Mouse (Mus musculus): Measurements from ENCODE around the gene Aprt. TPM values are rescaled to one million over a fixed set of nuclear protein-coding genes. Genes with fewer than 3 reads are reported as not detected.

Aprt gene
- polyA plus RNA-seq (2012; fragmentation: generic; extraction: Trizol), result 261 TPM

GRCm38 (mm10) chr8:122576648-122577022 lies at the start of gene Aprt:
Gene Aprt, minus strand, starts transcription at chr8:122576909.
- peak within 1 kb of the TSS; percentile 69 for H3ac ChIP-seq (ENCODE audit: control insufficient read depth, insufficient read length)
- H3K27me3 ChIP-seq (ENCODE audit: control insufficient read depth, insufficient read depth, insufficient read length), result no peaks in the 10 kb centered on the region
- H3K36me3 ChIP-seq (ENCODE audit: control insufficient read depth, insufficient read depth), result peaks cover 3% of the 10 kb centered on the region
- no peak for TF ChIP-seq CEBPB (IDR thresholded peaks at IDR 0.05; ENCODE audit: insufficient read depth, poor library complexity, severe bottlenecking)
- TF ChIP-seq POLR2A (IDR thresholded peaks at IDR 0.05; ENCODE audit: insufficient read length, low read depth), result peak; percentile 77
- no peak for TF ChIP-seq MAX (IDR thresholded peaks at IDR 0.05; ENCODE audit: low read depth)
- TF ChIP-seq REST (IDR thresholded peaks at IDR 0.05; ENCODE audit: insufficient read depth, insufficient read length), result peak; percentile 4
- TF ChIP-seq POLR2AphosphoS2 (IDR thresholded peaks at IDR 0.05; ENCODE audit: insufficient read length, low read depth), result peak; percentile 93
- H3K79me2 ChIP-seq (ENCODE audit: control insufficient read depth, insufficient read depth), result peaks cover 11% of the 10 kb centered on the region
- H3K4me2 ChIP-seq (ENCODE audit: low read depth), result peak within 1 kb of the TSS; percentile 84
- peak within 1 kb of the TSS; percentile 45 for H3K4me3 ChIP-seq

- H3K27me3 ChIP-seq (ENCODE audit: control insufficient read depth, insufficient read depth, insufficient read length), result peaks cover 28% of the 10 kb centered on the region
- H3ac ChIP-seq (ENCODE audit: control insufficient read depth, insufficient read length), result no peak overlapping the region
- TF ChIP-seq TCF3 (IDR thresholded peaks at IDR 0.05; ENCODE audit: insufficient read length, low read depth), result no peak
- TF ChIP-seq POLR2A (IDR thresholded peaks at IDR 0.05; ENCODE audit: insufficient read length, low read depth), result no peak
- no peak for TF ChIP-seq MYOG (IDR thresholded peaks at IDR 0.05; ENCODE audit: control insufficient read depth in 1 of 3, insufficient read depth in 1 of 3, insufficient read length in 2 of 3, low read depth in 2 of 3)
- no peak for TF ChIP-seq CEBPB (IDR thresholded peaks at IDR 0.05; ENCODE audit: insufficient read depth, poor library complexity, severe bottlenecking)
- TF ChIP-seq E2F4 (IDR thresholded peaks at IDR 0.05; ENCODE audit: insufficient read depth), result no peak
- no peak for TF ChIP-seq SRF (IDR thresholded peaks at IDR 0.05; ENCODE audit: control insufficient read depth, insufficient read length, low read depth)
- TF ChIP-seq POLR2AphosphoS2 (IDR thresholded peaks at IDR 0.05; ENCODE audit: insufficient read length, low read depth), result no peak
- TF ChIP-seq REST (IDR thresholded peaks at IDR 0.05; ENCODE audit: insufficient read depth, insufficient read length), result no peak
- no peak for TF ChIP-seq USF1 (IDR thresholded peaks at IDR 0.05; ENCODE audit: low read depth)
- no peak for TF ChIP-seq MAX (IDR thresholded peaks at IDR 0.05; ENCODE audit: low read depth)
- H3K79me2 ChIP-seq (ENCODE audit: control insufficient read depth, insufficient read depth), result no peaks in the 10 kb centered on the region
- no peak overlapping the region for H3K4me2 ChIP-seq (ENCODE audit: low read depth)
- no peaks in the 10 kb centered on the region for H3K36me3 ChIP-seq (ENCODE audit: control insufficient read depth, insufficient read depth)
- H3K4me3 ChIP-seq, result no peak overlapping the region
These were observed 49.1 kb upstream of the Aprt start for GRCm38 (mm10) chr8:122625811-122626210.

- Histone ChIP-seq H3ac (ENCODE audit: control insufficient read depth, insufficient read length) (no peak overlapping the region), H3K4me3 (no peak overlapping the region), H3K79me2 (ENCODE audit: control insufficient read depth, insufficient read depth) (no peaks in the 10 kb centered on the region), H3K27me3 (ENCODE audit: control insufficient read depth, insufficient read depth, insufficient read length) (peaks cover 26% of the 10 kb centered on the region), H3K36me3 (ENCODE audit: control insufficient read depth, insufficient read depth) (no peaks in the 10 kb centered on the region), H3K4me2 (ENCODE audit: low read depth) (no peak overlapping the region)
- no peak for TF ChIP-seq MAX (IDR thresholded peaks at IDR 0.05; ENCODE audit: low read depth)
These were observed 47.9 kb upstream of the Aprt start for GRCm38 (mm10) chr8:122624653-122625052.

GRCm38 (mm10) chr8:122623844-122624642 lies 47.3 kb upstream of the Aprt start:
- no peak for TF ChIP-seq MYOD1 (IDR thresholded peaks at IDR 0.05; ENCODE audit: control insufficient read depth in 1 of 3, insufficient read length in 2 of 3, low read depth in 2 of 3)
- TF ChIP-seq USF1 (IDR thresholded peaks at IDR 0.05; ENCODE audit: low read depth), result peak; percentile 21
- Histone ChIP-seq H3K27me3 (ENCODE audit: control insufficient read depth, insufficient read depth, insufficient read length) (peaks cover 20% of the 10 kb centered on the region), H3K36me3 (ENCODE audit: control insufficient read depth, insufficient read depth) (no peaks in the 10 kb centered on the region), H3ac (ENCODE audit: control insufficient read depth, insufficient read length) (no peak overlapping the region), H3K79me2 (ENCODE audit: control insufficient read depth, insufficient read depth) (no peaks in the 10 kb centered on the region), H3K4me3 (no peak overlapping the region), H3K4me2 (ENCODE audit: low read depth) (no peak overlapping the region)

GRCm38 (mm10) chr8:122622727-122623126 lies 46.0 kb upstream of the Aprt start, which contains the start of gene Pabpn1l:
Gene Pabpn1l, minus strand, starts transcription at chr8:122622739.
- Histone ChIP-seq H3ac (ENCODE audit: control insufficient read depth, insufficient read length) (no peak within 1 kb of the TSS), H3K79me2 (ENCODE audit: control insufficient read depth, insufficient read depth) (no peaks in the 10 kb centered on the region), H3K27me3 (ENCODE audit: control insufficient read depth, insufficient read depth, insufficient read length) (peaks cover 18% of the 10 kb centered on the region), H3K36me3 (ENCODE audit: control insufficient read depth, insufficient read depth) (no peaks in the 10 kb centered on the region), H3K4me3 (no peak within 1 kb of the TSS), H3K4me2 (ENCODE audit: low read depth) (no peak within 1 kb of the TSS)
- no peak for TF ChIP-seq CEBPB (IDR thresholded peaks at IDR 0.05; ENCODE audit: insufficient read depth, poor library complexity, severe bottlenecking)
- peak in 1 of 3 experiments; percentile 9 for TF ChIP-seq MYOG (IDR thresholded peaks at IDR 0.05; ENCODE audit: control insufficient read depth in 1 of 3, insufficient read depth in 1 of 3, insufficient read length in 2 of 3, low read depth in 2 of 3)
- no peak for TF ChIP-seq TCF3 (IDR thresholded peaks at IDR 0.05; ENCODE audit: insufficient read length, low read depth)
- no peak for TF ChIP-seq E2F4 (IDR thresholded peaks at IDR 0.05; ENCODE audit: insufficient read depth)
- no peak for TF ChIP-seq SRF (IDR thresholded peaks at IDR 0.05; ENCODE audit: control insufficient read depth, insufficient read length, low read depth)
- no peak for TF ChIP-seq MYOD1 (IDR thresholded peaks at IDR 0.05; ENCODE audit: control insufficient read depth in 1 of 3, insufficient read length in 2 of 3, low read depth in 2 of 3)
- no peak for TF ChIP-seq POLR2AphosphoS2 (IDR thresholded peaks at IDR 0.05; ENCODE audit: insufficient read length, low read depth)

GRCm38 (mm10) chr8:122620446-122620845 lies 43.7 kb upstream of the Aprt start:
- H3ac ChIP-seq (ENCODE audit: control insufficient read depth, insufficient read length), result no peak overlapping the region
- peaks cover 18% of the 10 kb centered on the region for H3K27me3 ChIP-seq (ENCODE audit: control insufficient read depth, insufficient read depth, insufficient read length)
- TF ChIP-seq MYOG (IDR thresholded peaks at IDR 0.05; ENCODE audit: control insufficient read depth in 1 of 3, insufficient read depth in 1 of 3, insufficient read length in 2 of 3, low read depth in 2 of 3) (no peak), E2F4 (IDR thresholded peaks at IDR 0.05; ENCODE audit: insufficient read depth) (no peak), USF1 (IDR thresholded peaks at IDR 0.05; ENCODE audit: low read depth) (no peak), REST (IDR thresholded peaks at IDR 0.05; ENCODE audit: insufficient read depth, insufficient read length) (no peak), POLR2AphosphoS2 (IDR thresholded peaks at IDR 0.05; ENCODE audit: insufficient read length, low read depth) (no peak), MAX (IDR thresholded peaks at IDR 0.05; ENCODE audit: low read depth) (no peak), TCF3 (IDR thresholded peaks at IDR 0.05; ENCODE audit: insufficient read length, low read depth) (no peak), CEBPB (IDR thresholded peaks at IDR 0.05; ENCODE audit: insufficient read depth, poor library complexity, severe bottlenecking) (no peak), SRF (IDR thresholded peaks at IDR 0.05; ENCODE audit: control insufficient read depth, insufficient read length, low read depth) (no peak), TCF12 (IDR thresholded peaks at IDR 0.05; ENCODE audit: insufficient read depth, poor library complexity, severe bottlenecking) (no peak), MYOD1 (IDR thresholded peaks at IDR 0.05; ENCODE audit: control insufficient read depth in 1 of 3, insufficient read length in 2 of 3, low read depth in 2 of 3) (no peak), POLR2A (IDR thresholded peaks at IDR 0.05; ENCODE audit: insufficient read length, low read depth) (no peak)
- H3K79me2 ChIP-seq (ENCODE audit: control insufficient read depth, insufficient read depth), result no peaks in the 10 kb centered on the region
- no peak overlapping the region for H3K4me2 ChIP-seq (ENCODE audit: low read depth)
- H3K36me3 ChIP-seq (ENCODE audit: control insufficient read depth, insufficient read depth), result no peaks in the 10 kb centered on the region
- no peak overlapping the region for H3K4me3 ChIP-seq

Measured in myocyte (in vitro differentiated cells).